Mouse (Mus musculus): Measurements from ENCODE around the gene Sos1. TPM values are rescaled to one million over a fixed set of nuclear protein-coding genes. Genes with fewer than 3 reads are reported as not detected.
"Not testable (repeated sequence)": the region's sequence is repeated elsewhere in the genome, so short reads cannot be mapped to it uniquely, and the experiment has no call there.

Gene Sos1
- polyA plus RNA-seq, 1 experiment from 2014 or later = 10.0 TPM

- H3K9ac ChIP-seq (ENCODE audit: low read length) = no peak overlapping the region
- no peak overlapping the region for H3K27ac ChIP-seq (ENCODE audit: low read depth, low read length)
- H3K9me3 ChIP-seq (ENCODE audit: control insufficient read depth, low read length) = no peaks in the 10 kb centered on the region
- H3K4me1 ChIP-seq (ENCODE audit: control insufficient read depth, insufficient read depth, low read length) = peaks cover 5% of the 10 kb centered on the region
- H3K27me3 ChIP-seq (ENCODE audit: control insufficient read depth, insufficient read depth, low read length) = no peaks in the 10 kb centered on the region
- H3K4me2 ChIP-seq (ENCODE audit: low read depth) = no peak overlapping the region
- H3K4me3 ChIP-seq (ENCODE audit: low read depth, low read length) = no peak overlapping the region
- 93% methylated on average over 5 of the region's 5 CpGs for whole genome bisulfite sequencing
- DNase-seq (ENCODE audit: low spot score) (no peak), ATAC-seq (ENCODE audit: insufficient read depth, low FRiP score, low TSS enrichment) (no peak)
- H3K36me3 ChIP-seq (ENCODE audit: control insufficient read depth, insufficient read depth, low read length) = no peaks in the 10 kb centered on the region
Measured at GRCm38 (mm10) chr17:80485160-80485559, 4.9 kb upstream of the Sos1 start.

DNA sequence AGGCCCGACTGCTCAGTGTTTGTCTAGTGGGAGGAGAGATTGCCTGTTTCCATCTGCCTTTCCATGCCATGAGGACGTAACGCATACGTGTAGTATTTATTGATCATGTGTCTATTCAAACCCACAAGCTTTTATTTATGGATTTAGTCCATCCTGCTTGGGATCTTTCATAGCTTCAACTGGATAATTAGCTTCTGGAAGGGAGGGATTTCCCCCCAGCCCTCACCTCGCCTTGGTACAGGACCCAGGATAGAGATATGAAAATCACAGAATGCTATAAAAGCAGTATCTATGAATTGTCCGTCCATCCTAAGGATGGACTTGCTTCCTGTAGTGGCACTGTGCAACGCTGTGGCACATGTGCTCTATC is 587 bp upstream of the Sos1 start:
- WGBS = 43% methylated on average over 7 of the region's 7 CpGs
- peak overlapping the region; percentile 95 for H3K27ac ChIP-seq (ENCODE audit: low read depth, low read length)
- H3K9ac ChIP-seq (ENCODE audit: low read length) = peak overlapping the region; percentile 96
- H3K9me3 ChIP-seq (ENCODE audit: control insufficient read depth, low read length) = no peaks in the 10 kb centered on the region
- H3K4me2 ChIP-seq (ENCODE audit: low read depth) = peak overlapping the region; percentile 75
- H3K36me3 ChIP-seq (ENCODE audit: control insufficient read depth, insufficient read depth, low read length) = no peaks in the 10 kb centered on the region
- H3K4me1 ChIP-seq (ENCODE audit: control insufficient read depth, insufficient read depth, low read length) = peaks cover 14% of the 10 kb centered on the region
- H3K4me3 ChIP-seq (ENCODE audit: low read depth, low read length) = peak overlapping the region; percentile 98
- no peaks in the 10 kb centered on the region for H3K27me3 ChIP-seq (ENCODE audit: control insufficient read depth, insufficient read depth, low read length)
- ATAC-seq (ENCODE audit: insufficient read depth, low FRiP score, low TSS enrichment) (0 out of 2 replicates have a peak, but pooled peaks have one; percentile 2), DNase-seq (ENCODE audit: low spot score) (peak; percentile 17)

GRCm38 (mm10) chr17:80479295-80480030 is 790 bp downstream of the Sos1 start:
- Histone ChIP-seq H3K4me2 (ENCODE audit: low read depth) (peak overlapping the region; percentile 75), H3K4me3 (ENCODE audit: low read depth, low read length) (peak overlapping the region; percentile 98), H3K27me3 (ENCODE audit: control insufficient read depth, insufficient read depth, low read length) (no peaks in the 10 kb centered on the region), H3K4me1 (ENCODE audit: control insufficient read depth, insufficient read depth, low read length) (peaks cover 14% of the 10 kb centered on the region), H3K36me3 (ENCODE audit: control insufficient read depth, insufficient read depth, low read length) (no peaks in the 10 kb centered on the region), H3K9me3 (ENCODE audit: control insufficient read depth, low read length) (no peaks in the 10 kb centered on the region), H3K9ac (ENCODE audit: low read length) (peak overlapping the region; percentile 96), H3K27ac (ENCODE audit: low read depth, low read length) (peak overlapping the region; percentile 95)
- DNase-seq (ENCODE audit: low spot score) (peak; percentile 61), ATAC-seq (ENCODE audit: insufficient read depth, low FRiP score, low TSS enrichment) (peak; percentile 35)
- WGBS = under 1% methylated on average over 55 of the region's 71 CpGs

DNA sequence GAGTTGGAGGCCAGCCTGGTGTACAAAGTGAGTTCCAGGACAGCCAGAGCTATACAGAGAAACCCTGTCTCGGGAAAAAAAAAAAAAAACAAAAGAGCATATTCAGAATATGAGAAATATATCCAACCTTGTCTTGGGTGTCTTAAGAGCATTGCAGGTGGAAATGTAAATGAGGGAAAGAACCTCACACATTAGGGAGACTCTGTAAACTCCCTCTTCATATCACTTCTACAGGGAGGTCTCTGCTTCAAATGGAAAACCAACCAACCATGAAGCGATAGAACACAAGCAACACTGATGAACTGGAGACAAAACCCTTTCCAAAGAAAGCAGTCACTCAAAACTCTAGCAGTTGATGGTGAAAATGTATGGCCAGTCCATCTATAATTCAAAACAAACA is 2.6 kb downstream of the Sos1 start:
- 94% methylated on average over 2 of the region's 2 CpGs for WGBS
- Histone ChIP-seq H3K4me2 (ENCODE audit: low read depth) (no peak overlapping the region), H3K27ac (ENCODE audit: low read depth, low read length) (no peak overlapping the region), H3K9me3 (ENCODE audit: control insufficient read depth, low read length) (no peaks in the 10 kb centered on the region), H3K36me3 (ENCODE audit: control insufficient read depth, insufficient read depth, low read length) (no peaks in the 10 kb centered on the region), H3K4me3 (ENCODE audit: low read depth, low read length) (no peak overlapping the region), H3K9ac (ENCODE audit: low read length) (no peak overlapping the region), H3K4me1 (ENCODE audit: control insufficient read depth, insufficient read depth, low read length) (peaks cover 14% of the 10 kb centered on the region), H3K27me3 (ENCODE audit: control insufficient read depth, insufficient read depth, low read length) (no peaks in the 10 kb centered on the region)
- DNase-seq (ENCODE audit: low spot score) (no peak), ATAC-seq (ENCODE audit: insufficient read depth, low FRiP score, low TSS enrichment) (no peak)

DNA sequence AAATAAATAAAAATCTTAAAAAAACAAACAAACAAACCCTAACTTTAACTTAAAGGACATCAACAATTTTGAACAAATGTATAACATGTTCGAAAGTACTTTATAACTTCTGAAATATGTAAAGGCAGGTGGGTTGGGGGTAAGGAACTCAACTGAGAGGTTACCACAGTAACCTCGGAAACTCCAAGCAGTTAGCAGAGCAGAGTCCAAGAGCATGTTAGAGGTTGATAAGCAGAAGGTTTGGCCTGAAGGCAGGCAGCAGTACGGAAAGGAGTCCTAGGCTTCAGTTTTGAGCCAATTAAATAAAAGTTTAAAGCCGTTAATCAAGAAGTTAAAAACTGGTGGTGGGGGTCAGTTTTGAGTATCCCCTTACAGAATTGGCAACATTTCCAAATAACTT is 3.8 kb downstream of the Sos1 start:
- Histone ChIP-seq H3K27me3 (ENCODE audit: control insufficient read depth, insufficient read depth, low read length) (no peaks in the 10 kb centered on the region), H3K36me3 (ENCODE audit: control insufficient read depth, insufficient read depth, low read length) (no peaks in the 10 kb centered on the region), H3K4me2 (ENCODE audit: low read depth) (no peak overlapping the region), H3K27ac (ENCODE audit: low read depth, low read length) (no peak overlapping the region), H3K9ac (ENCODE audit: low read length) (no peak overlapping the region), H3K4me1 (ENCODE audit: control insufficient read depth, insufficient read depth, low read length) (peaks cover 18% of the 10 kb centered on the region), H3K4me3 (ENCODE audit: low read depth, low read length) (no peak overlapping the region), H3K9me3 (ENCODE audit: control insufficient read depth, low read length) (no peaks in the 10 kb centered on the region)
- ATAC-seq (ENCODE audit: insufficient read depth, low FRiP score, low TSS enrichment) (no peak), DNase-seq (ENCODE audit: low spot score) (no peak)
- WGBS = 95% methylated on average over 4 of the region's 4 CpGs

GRCm38 (mm10) chr17:80471056-80471802 is 9.0 kb downstream of the Sos1 start:
- no peak overlapping the region for H3K4me2 ChIP-seq (ENCODE audit: low read depth)
- 0 out of 2 replicates have a peak, but pooled peaks cover 4% of the 10 kb centered on the region for H3K4me1 ChIP-seq (ENCODE audit: control insufficient read depth, insufficient read depth, low read length)
- DNase-seq (ENCODE audit: low spot score) = peak; percentile 53
- no peak overlapping the region for H3K4me3 ChIP-seq (ENCODE audit: low read depth, low read length)
- H3K36me3 ChIP-seq (ENCODE audit: control insufficient read depth, insufficient read depth, low read length) = no peaks in the 10 kb centered on the region
- no peaks in the 10 kb centered on the region for H3K27me3 ChIP-seq (ENCODE audit: control insufficient read depth, insufficient read depth, low read length)
- 52% methylated on average over 8 of the region's 8 CpGs for WGBS
- H3K27ac ChIP-seq (ENCODE audit: low read depth, low read length) = no peak overlapping the region
- no peak overlapping the region for H3K9ac ChIP-seq (ENCODE audit: low read length)
- no peak for ATAC-seq (ENCODE audit: insufficient read depth, low FRiP score, low TSS enrichment)
- H3K9me3 ChIP-seq (ENCODE audit: control insufficient read depth, low read length) = no peaks in the 10 kb centered on the region

- not testable (repeated sequence) for H3K4me3 ChIP-seq (ENCODE audit: low read depth, low read length); H3K9me3 ChIP-seq (ENCODE audit: control insufficient read depth, low read length); DNase-seq (ENCODE audit: low spot score); H3K4me1 ChIP-seq (ENCODE audit: control insufficient read depth, insufficient read depth, low read length); ATAC-seq (ENCODE audit: insufficient read depth, low FRiP score, low TSS enrichment); H3K36me3 ChIP-seq (ENCODE audit: control insufficient read depth, insufficient read depth, low read length); H3K27ac ChIP-seq (ENCODE audit: low read depth, low read length); H3K4me2 ChIP-seq (ENCODE audit: low read depth); H3K9ac ChIP-seq (ENCODE audit: low read length); H3K27me3 ChIP-seq (ENCODE audit: control insufficient read depth, insufficient read depth, low read length)
- WGBS = 40% methylated on average over 3 of the region's 3 CpGs
Measured at GRCm38 (mm10) chr17:80468417-80468894, 11.8 kb downstream of the Sos1 start.

GRCm38 (mm10) chr17:80460258-80460657 is 20.0 kb downstream of the Sos1 start:
- Histone ChIP-seq H3K27me3 (ENCODE audit: control insufficient read depth, insufficient read depth, low read length) (no peaks in the 10 kb centered on the region), H3K36me3 (ENCODE audit: control insufficient read depth, insufficient read depth, low read length) (no peaks in the 10 kb centered on the region), H3K4me1 (ENCODE audit: control insufficient read depth, insufficient read depth, low read length) (peaks cover 3% of the 10 kb centered on the region; the same call in 1 of the 2 replicates), H3K9ac (ENCODE audit: low read length) (no peak overlapping the region), H3K4me2 (ENCODE audit: low read depth) (no peak overlapping the region), H3K27ac (ENCODE audit: low read depth, low read length) (no peak overlapping the region), H3K9me3 (ENCODE audit: control insufficient read depth, low read length) (no peaks in the 10 kb centered on the region), H3K4me3 (ENCODE audit: low read depth, low read length) (no peak overlapping the region)
- ATAC-seq (ENCODE audit: insufficient read depth, low FRiP score, low TSS enrichment) (no peak), DNase-seq (ENCODE audit: low spot score) (no peak)
- 56% methylated on average over 5 of the region's 5 CpGs for WGBS

Measured in neural tube, embryonic 11.5 days (tissue).